8 mouse cellular contexts compared by ENCODE assay signal in the genomic region with DNA sequence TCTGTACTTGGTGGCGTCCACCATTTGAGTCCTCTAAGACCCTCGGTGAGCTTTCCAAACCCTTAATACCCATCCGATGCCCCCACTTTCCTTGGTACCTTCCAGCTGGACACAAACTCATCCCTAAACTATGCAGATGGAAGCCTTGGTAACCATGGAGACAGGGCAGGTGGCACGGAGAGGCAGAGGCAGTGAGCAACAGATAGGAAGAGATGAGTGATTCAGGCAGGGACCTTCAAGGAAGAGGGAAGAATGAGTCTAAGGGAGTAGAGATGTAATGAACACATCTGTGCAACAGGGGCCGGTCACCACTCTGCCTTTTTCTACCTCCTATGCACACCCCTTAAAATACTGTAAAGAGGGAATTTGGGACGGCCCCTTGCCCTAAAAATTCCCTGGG. TPM values are rescaled to one million over a fixed set of nuclear protein-coding genes. Genes with fewer than 3 reads are reported as not detected.
DNase-seq lines count a peak whose midpoint lies in the region; ATAC-seq and TF ChIP-seq lines count a peak whose summit lies in the region.

No protein-coding gene starts in this region.

- no peak for DNase-seq in heart, postnatal 25 days (ENCODE audit: low spot score)
- peak; percentile 53 to 62 for DNase-seq in cerebellum, adult 18-20 months
- DNase-seq in forebrain, postnatal 0 days, result peak; percentile 54
- DNase-seq in midbrain, embryonic 14.5 days, result peak; percentile 40
- DNase-seq in spleen, postnatal 36 days (ENCODE audit: low spot score in 2 of 2), result no peak
- DNase-seq in adrenal gland, postnatal 4 days (ENCODE audit: low spot score in 2 of 2), result no peak
- DNase-seq in spleen, postnatal 14 days (ENCODE audit: low spot score in 2 of 2), result no peak

- H3K4me3 ChIP-seq in heart, embryonic 15.5 days, result peak overlapping the region; percentile 64
- H3K4me3 ChIP-seq in forebrain, postnatal 0 days (ENCODE audit: low read depth, low read length), result peak overlapping the region; percentile 59
- H3K4me3 ChIP-seq in midbrain, embryonic 14.5 days (replicated peaks; ENCODE audit: low read depth, low read length), result peak overlapping the region; percentile 48; the same call in 1 of the 2 replicates

- no peaks in the 10 kb centered on the region for H3K27me3 ChIP-seq in heart, embryonic 15.5 days
- no peaks in the 10 kb centered on the region for H3K27me3 ChIP-seq in forebrain, postnatal 0 days (ENCODE audit: insufficient read depth, low read length)
- H3K27me3 ChIP-seq in midbrain, embryonic 14.5 days (ENCODE audit: control insufficient read depth, insufficient read depth, low read length), result no peaks in the 10 kb centered on the region

- intact Hi-C loops in heart, postnatal 25 days (cut with DNase I), result no loop called here

- peaks cover 57% of the 10 kb centered on the region for H3K4me1 ChIP-seq in heart, embryonic 15.5 days (replicated peaks)
- H3K4me1 ChIP-seq in forebrain, postnatal 0 days (ENCODE audit: insufficient read depth), result peaks cover 26% of the 10 kb centered on the region
- peaks cover 48% of the 10 kb centered on the region for H3K4me1 ChIP-seq in midbrain, embryonic 14.5 days (ENCODE audit: control insufficient read depth, insufficient read depth, low read length)

- peak overlapping the region; percentile 90 for H3K4me2 ChIP-seq in heart, embryonic 15.5 days
- H3K4me2 ChIP-seq in forebrain, postnatal 0 days (ENCODE audit: low read depth), result peak overlapping the region; percentile 100
- H3K4me2 ChIP-seq in midbrain, embryonic 14.5 days (ENCODE audit: low read length), result peak overlapping the region; percentile 100

- ATAC-seq in heart, embryonic 15.5 days (replicated peaks; ENCODE audit: insufficient number of reproducible peaks, insufficient read depth, low FRiP score, low read depth), result no peak
- no peak; the same call in 1 of the 2 replicates for ATAC-seq in forebrain, postnatal 0 days
- no peak for ATAC-seq in midbrain, embryonic 14.5 days (ENCODE audit: low FRiP score, low TSS enrichment)

- H3K9me3 ChIP-seq in heart, embryonic 15.5 days (replicated peaks), result no peaks in the 10 kb centered on the region
- no peaks in the 10 kb centered on the region for H3K9me3 ChIP-seq in forebrain, postnatal 0 days (ENCODE audit: low read length)
- no peaks in the 10 kb centered on the region for H3K9me3 ChIP-seq in midbrain, embryonic 14.5 days (ENCODE audit: control insufficient read depth, low read length)

- no peak for TF ChIP-seq CTCF in forebrain, postnatal 0 days (IDR thresholded peaks at IDR 0.05; ENCODE audit: low read depth)

- H3K27ac ChIP-seq in heart, embryonic 15.5 days, result peak overlapping the region; percentile 80
- peak overlapping the region; percentile 90 for H3K27ac ChIP-seq in forebrain, postnatal 0 days (ENCODE audit: low read depth, low read length)
- no peak overlapping the region for H3K27ac ChIP-seq in midbrain, embryonic 14.5 days (replicated peaks; ENCODE audit: low read depth, low read length)

- 0 out of 2 replicates have a peak overlapping the region, but pooled peaks have one; percentile 72 for H3K9ac ChIP-seq in heart, embryonic 15.5 days
- peak overlapping the region; percentile 81; the same call in 1 of the 2 replicates for H3K9ac ChIP-seq in forebrain, postnatal 0 days
- H3K9ac ChIP-seq in midbrain, embryonic 14.5 days (replicated peaks; ENCODE audit: low read length), result no peak overlapping the region

- 22% methylated on average over 6 of the region's 6 CpGs for WGBS in heart, embryonic 15.5 days
- WGBS in forebrain, postnatal 0 days, result 29% methylated on average over 6 of the region's 6 CpGs
- WGBS in midbrain, embryonic 14.5 days, result 20% methylated on average over 6 of the region's 6 CpGs

- H3K36me3 ChIP-seq in heart, embryonic 15.5 days, result no peaks in the 10 kb centered on the region
- no peaks in the 10 kb centered on the region for H3K36me3 ChIP-seq in forebrain, postnatal 0 days (ENCODE audit: insufficient read depth)
- no peaks in the 10 kb centered on the region for H3K36me3 ChIP-seq in midbrain, embryonic 14.5 days (ENCODE audit: control insufficient read depth, insufficient read depth, low read length)

RNA-seq across cellular contexts. Expression of gene Ankrd34a, which starts 0.8 kb away (rescaled TPM):
- 6.7 TPM in 2 replicates for polyA plus RNA-seq in heart, embryonic 15.5 days (2015; fragmentation: Nextera tagmentation; extraction: Ambion mirVana)
- total RNA-seq in heart, postnatal 25 days (2021), result 1 to 10 TPM; 1.9 to 2.4 TPM
- total RNA-seq in forebrain, postnatal 0 days (2014; rRNA removed), result 17.7 and 19.3 TPM in 2 replicates
- polyA plus RNA-seq in forebrain, postnatal 0 days (2015; fragmentation: Nextera tagmentation; extraction: Ambion mirVana), result 17.6 and 19.2 TPM in 2 replicates
- polyA plus RNA-seq in midbrain, embryonic 14.5 days (2014; fragmentation: Nextera tagmentation; extraction: Ambion mirVana), result 12.0 and 13.7 TPM in 2 replicates
- 1 to 10 TPM in 1 of 2 experiments, under 1 TPM in 1; 0.59 to 1.5 TPM for total RNA-seq in adrenal gland, postnatal 4 days (2021)

RNA-seq across cellular contexts. Expression of gene Polr3gl, which starts 1.7 kb away (rescaled TPM):
- polyA plus RNA-seq in heart, embryonic 15.5 days (2015; fragmentation: Nextera tagmentation; extraction: Ambion mirVana), result 34.8 and 38.3 TPM in 2 replicates
- total RNA-seq in heart, postnatal 25 days (2021), result 10 to 100 TPM; 25.2 to 25.9 TPM
- total RNA-seq in forebrain, postnatal 0 days (2014; rRNA removed), result 25.7 and 31.8 TPM in 2 replicates
- 27.8 and 35.9 TPM in 2 replicates for polyA plus RNA-seq in forebrain, postnatal 0 days (2015; fragmentation: Nextera tagmentation; extraction: Ambion mirVana)
- polyA plus RNA-seq in midbrain, embryonic 14.5 days (2014; fragmentation: Nextera tagmentation; extraction: Ambion mirVana), result 14.8 and 17.1 TPM in 2 replicates
- total RNA-seq in adrenal gland, postnatal 4 days (2021), result 10 to 100 TPM; 37.6 to 37.8 TPM

RNA-seq across cellular contexts. Expression of gene Lix1l, which starts 5.3 kb away (rescaled TPM):
- polyA plus RNA-seq in heart, embryonic 15.5 days (2015; fragmentation: Nextera tagmentation; extraction: Ambion mirVana), result 5.3 and 5.5 TPM in 2 replicates
- 10 to 100 TPM; 25.4 to 27.2 TPM for total RNA-seq in heart, postnatal 25 days (2021)
- 53.5 and 59.9 TPM in 2 replicates for total RNA-seq in forebrain, postnatal 0 days (2014; rRNA removed)
- polyA plus RNA-seq in forebrain, postnatal 0 days (2015; fragmentation: Nextera tagmentation; extraction: Ambion mirVana), result 3.5 and 3.7 TPM in 2 replicates
- polyA plus RNA-seq in midbrain, embryonic 14.5 days (2014; fragmentation: Nextera tagmentation; extraction: Ambion mirVana), result 6.7 and 7.5 TPM in 2 replicates
- 10 to 100 TPM; 66.3 to 69.1 TPM for total RNA-seq in adrenal gland, postnatal 4 days (2021)

RNA-seq across cellular contexts. Expression of gene Gm16253, which starts 18.9 kb away (rescaled TPM):
- polyA plus RNA-seq in heart, embryonic 15.5 days (2015; fragmentation: Nextera tagmentation; extraction: Ambion mirVana), result 1.3 and 1.6 TPM in 2 replicates
- 1 to 10 TPM; 1.1 to 2.1 TPM for total RNA-seq in heart, postnatal 25 days (2021)
- total RNA-seq in forebrain, postnatal 0 days (2014; rRNA removed), result not detected in 2 replicates
- not detected in 2 replicates for polyA plus RNA-seq in forebrain, postnatal 0 days (2015; fragmentation: Nextera tagmentation; extraction: Ambion mirVana)
- 0.43 and 0.45 TPM in 2 replicates for polyA plus RNA-seq in midbrain, embryonic 14.5 days (2014; fragmentation: Nextera tagmentation; extraction: Ambion mirVana)
- total RNA-seq in adrenal gland, postnatal 4 days (2021), result not detected

RNA-seq across cellular contexts. Expression of gene Rbm8a, which starts 34.1 kb away (rescaled TPM):
- polyA plus RNA-seq in heart, embryonic 15.5 days (2015; fragmentation: Nextera tagmentation; extraction: Ambion mirVana), result 73.9 and 78.7 TPM in 2 replicates
- total RNA-seq in heart, postnatal 25 days (2021), result 10 to 100 TPM; 27.9 to 34.1 TPM
- 29.2 and 38.5 TPM in 2 replicates for total RNA-seq in forebrain, postnatal 0 days (2014; rRNA removed)
- polyA plus RNA-seq in forebrain, postnatal 0 days (2015; fragmentation: Nextera tagmentation; extraction: Ambion mirVana), result 110 and 120 TPM in 2 replicates
- polyA plus RNA-seq in midbrain, embryonic 14.5 days (2014; fragmentation: Nextera tagmentation; extraction: Ambion mirVana), result 125 and 139 TPM in 2 replicates
- total RNA-seq in adrenal gland, postnatal 4 days (2021), result 10 to 100 TPM; 84.0 to 93.4 TPM

Comparison
In these comparisons a context has a peak if more than half of its experiments do, and no peak if none do; other contexts are left out.
1. DNase-seq: peak in cerebellum, adult 18-20 months (2 of 2), forebrain, postnatal 0 days (single experiment) and midbrain, embryonic 14.5 days (single experiment); none in heart, postnatal 25 days (single experiment), spleen, postnatal 36 days (0 of 2), adrenal gland, postnatal 4 days (0 of 2) and spleen, postnatal 14 days (0 of 2).
2. Peak in every context shown above with its lines, with median percentiles within 50 percentile points of each other: H3K4me2 ChIP-seq and H3K4me3 ChIP-seq.